Mouse (Mus musculus) liver, embryonic 16.5 days (tissue): Measurements from ENCODE around the gene Insyn1. TPM values are rescaled to one million over a fixed set of nuclear protein-coding genes. Genes with fewer than 3 reads are reported as not detected.

ENCODE experiments used
- ATAC-seq: fragments of 200-750 bp; cut with Nextera tagmentation; 2 replicates; pipeline ENCODE4 v1.8.0; 2017; ENCODE audit warnings: low read depth, mild to moderate bottlenecking, moderate number of reproducible peaks, moderate library complexity
- H3K27ac ChIP-seq: fragments of 300-500 bp; sonication (generic); 2 replicates; pipeline ENCODE4 v1.5.1; 2014; ENCODE audit warnings: mild to moderate bottlenecking, low read length
- H3K27me3 ChIP-seq: fragments of 300-500 bp; sonication (generic); 2 replicates; pipeline ENCODE4 v1.6.1; 2014; ENCODE audit warnings: low read depth, low read length, mixed read lengths; ENCODE audit not compliant: control insufficient read depth, insufficient read depth
- H3K36me3 ChIP-seq: fragments of 300-500 bp; sonication (generic); 2 replicates; pipeline ENCODE4 v1.6.1; 2014; ENCODE audit warnings: mild to moderate bottlenecking; ENCODE audit not compliant: control insufficient read depth, insufficient read depth
- H3K4me1 ChIP-seq: fragments of 300-500 bp; sonication (generic); 2 replicates; pipeline ENCODE4 v1.6.1; 2014; ENCODE audit warnings: low read depth, low read length, mixed read lengths; ENCODE audit not compliant: control insufficient read depth
- H3K4me2 ChIP-seq: fragments of 300-500 bp; sonication (generic); 2 replicates; pipeline ENCODE4 v1.6.1; 2014; ENCODE audit warnings: low read depth, low read length, mixed read lengths
- H3K4me3 ChIP-seq: fragments of 300-500 bp; sonication (generic); 2 replicates; pipeline ENCODE4 v1.5.1; 2014; ENCODE audit warnings: low read depth, mild to moderate bottlenecking, low read length
- H3K9ac ChIP-seq: fragments of 300-500 bp; sonication (generic); 2 replicates; pipeline ENCODE4 v1.6.1; 2014; ENCODE audit warnings: low read depth, low read length
- H3K9me3 ChIP-seq: fragments of 300-500 bp; sonication (generic); replicated peaks from 2 replicates; pipeline ENCODE4 v1.6.1; 2016; ENCODE audit warnings: low read length; ENCODE audit not compliant: control insufficient read depth
- WGBS: fragments of 180-500 bp; shearing (Covaris S2); extraction: QIAGEN DNeasy Blood & Tissue Kit; methylation state at CpG from one replicate; pipeline ENCODE4 v1.1.7; 2014; ENCODE audit not compliant: insufficient replicate concordance; 5-methylcytosine and 5-hydroxymethylcytosine counted together
- polyA plus RNA-seq: library from polyadenylated mRNA; unstranded; fragments of >200 nt; fragmentation: Nextera tagmentation; extraction: Ambion mirVana; gene quantifications from 2 replicates; pipeline ENCODE4 v1.2.1, GENCODE M21; 2015

The Insyn1 gene
- polyA plus RNA-seq, 1 experiment from 2014 or later: not detected

- Histone ChIP-seq H3K9me3 (no peaks in the 10 kb centered on the region), H3K36me3 (no peaks in the 10 kb centered on the region), H3K27ac (no peak overlapping the region), H3K4me2 (no peak overlapping the region), H3K9ac (no peak overlapping the region), H3K4me1 (peaks cover 3% of the 10 kb centered on the region), H3K4me3 (no peak overlapping the region), H3K27me3 (no peaks in the 10 kb centered on the region)
- no peak for ATAC-seq
- WGBS: 42% methylated on average over 5 of the region's 5 CpGs
These were observed 51.5 kb downstream of the Insyn1 start for GRCm38 (mm10) chr9:58539886-58540285.

- peaks cover 3% of the 10 kb centered on the region for H3K4me1 ChIP-seq
- no peaks in the 10 kb centered on the region for H3K36me3 ChIP-seq
- H3K9me3 ChIP-seq: no peaks in the 10 kb centered on the region
- peak; percentile 27; the same call in 1 of the 2 replicates for ATAC-seq
- H3K27me3 ChIP-seq: no peaks in the 10 kb centered on the region
- no peak overlapping the region for H3K27ac ChIP-seq
- no peak overlapping the region for H3K4me3 ChIP-seq
- H3K4me2 ChIP-seq: no peak overlapping the region
- 17% methylated on average over 6 of the region's 6 CpGs for WGBS
- no peak overlapping the region for H3K9ac ChIP-seq
These were observed 53.5 kb downstream of the Insyn1 start for GRCm38 (mm10) chr9:58541895-58542338.

- H3K27ac ChIP-seq: no peak overlapping the region
- H3K4me1 ChIP-seq: peaks cover 3% of the 10 kb centered on the region
- WGBS: 46% methylated on average over 4 of the region's 4 CpGs
- H3K27me3 ChIP-seq: no peaks in the 10 kb centered on the region
- H3K36me3 ChIP-seq: no peaks in the 10 kb centered on the region
- H3K4me2 ChIP-seq: no peak overlapping the region
- no peak for ATAC-seq
- no peak overlapping the region for H3K9ac ChIP-seq
- no peaks in the 10 kb centered on the region for H3K9me3 ChIP-seq
- no peak overlapping the region for H3K4me3 ChIP-seq
These were observed 56.5 kb downstream of the Insyn1 start for GRCm38 (mm10) chr9:58544879-58545324.

GRCm38 (mm10) chr9:58545428-58545827, 57.0 kb downstream of the Insyn1 start:
- H3K4me1 ChIP-seq: peaks cover 3% of the 10 kb centered on the region
- no peak overlapping the region for H3K9ac ChIP-seq
- WGBS: 29% methylated on average over 6 of the region's 6 CpGs
- H3K9me3 ChIP-seq: no peaks in the 10 kb centered on the region
- no peaks in the 10 kb centered on the region for H3K27me3 ChIP-seq
- H3K4me2 ChIP-seq: no peak overlapping the region
- no peak overlapping the region for H3K27ac ChIP-seq
- H3K4me3 ChIP-seq: no peak overlapping the region
- no peaks in the 10 kb centered on the region for H3K36me3 ChIP-seq
- ATAC-seq: no peak

- no peaks in the 10 kb centered on the region for H3K36me3 ChIP-seq
- H3K9me3 ChIP-seq: no peaks in the 10 kb centered on the region
- H3K27ac ChIP-seq: no peak overlapping the region
- H3K27me3 ChIP-seq: no peaks in the 10 kb centered on the region; the same call in 1 of the 2 replicates
- H3K4me2 ChIP-seq: no peak overlapping the region
- H3K4me3 ChIP-seq: no peak overlapping the region
- H3K4me1 ChIP-seq: peaks cover under 1% of the 10 kb centered on the region; the same call in 1 of the 2 replicates
- H3K9ac ChIP-seq: no peak overlapping the region
- 67% methylated on average over 11 of the region's 11 CpGs for WGBS
- no peak for ATAC-seq
These were observed 58.4 kb downstream of the Insyn1 start for GRCm38 (mm10) chr9:58546630-58547360.

- Histone ChIP-seq H3K27ac (no peak overlapping the region), H3K4me2 (no peak overlapping the region), H3K9me3 (no peaks in the 10 kb centered on the region), H3K9ac (no peak overlapping the region), H3K4me3 (no peak overlapping the region), H3K36me3 (no peaks in the 10 kb centered on the region), H3K27me3 (peaks cover 12% of the 10 kb centered on the region), H3K4me1 (no peaks in the 10 kb centered on the region)
- WGBS: 36% methylated on average over 4 of the region's 4 CpGs
- no peak for ATAC-seq
These were observed 60.5 kb downstream of the Insyn1 start for GRCm38 (mm10) chr9:58548897-58549296.

Other genes starting within 250 kb of the Insyn1 start
- gene Pml, start 238.8 kb upstream of the Insyn1 start, polyA plus RNA-seq: 18.3 and 21.2 TPM in 2 replicates
- gene Stoml1, start 235.4 kb upstream of the Insyn1 start, polyA plus RNA-seq: 3.7 TPM in 2 replicates
- 1.4 and 2.2 TPM in 2 replicates for gene Loxl1, start 175.4 kb upstream of the Insyn1 start, polyA plus RNA-seq
- gene Tbc1d21, start 118.1 kb upstream of the Insyn1 start, polyA plus RNA-seq: not detected in 2 replicates
- 1.4 and 1.6 TPM in 2 replicates for gene Cd276, start 66.8 kb downstream of the Insyn1 start, polyA plus RNA-seq
- gene Nptn, start 93.6 kb downstream of the Insyn1 start, polyA plus RNA-seq: 85.5 and 95.0 TPM in 2 replicates